Mouse (Mus musculus): Measurements from ENCODE around the gene Gm3286.
"Not testable (repeated sequence)": the region's sequence is repeated elsewhere in the genome, so short reads cannot be mapped to it uniquely, and the experiment has no call there.

The Gm3286 gene

GRCm38 (mm10) chr5:95510458-95510857 lies at the start of gene Gm3286:
Gm3286 (plus strand) TSS chr5:95510758.
- not testable (repeated sequence) for DNase-seq (ENCODE audit: extremely low spot score)
